Mouse (Mus musculus) adrenal gland, adult 2 months (tissue): ENCODE measurements at regions not wholly inside any gene's neighbourhood (a gene's known extent, or its start where the extent isn't known, plus 50 kb on each side); places are given as distances from the start of the nearest gene placed in this dataset.
A peak's percentile ranks its signal among the peaks of the same experiment; 100 is the strongest.

Source experiments
- DNase-seq: peaks from one replicate; pipeline ENCODE4 v3.0.0; 2021

DNA sequence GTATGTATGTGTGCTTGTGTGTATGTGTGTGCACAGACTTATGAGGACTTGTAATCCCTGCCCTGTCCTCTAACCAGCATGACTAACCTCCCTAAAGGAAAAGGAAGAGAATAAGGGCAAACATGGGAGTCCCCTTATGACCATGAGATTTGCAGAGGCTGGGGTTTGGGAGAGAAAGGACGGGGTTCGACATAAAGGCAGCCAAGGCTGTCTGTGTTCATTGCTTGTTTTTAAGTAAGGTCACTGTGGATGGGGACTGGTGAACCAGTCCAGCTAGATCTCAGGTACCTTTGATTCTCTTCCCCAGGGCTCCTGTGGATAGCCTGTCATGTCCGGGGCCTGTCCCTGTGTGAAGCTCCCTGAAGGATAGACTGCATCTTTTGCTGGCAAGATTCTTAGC, 55.6 kb downstream of the Irf2bp2 start:
- DNase-seq = no peak

GRCm38 (mm10) chr8:126536928-126537618, 56.7 kb downstream of the Irf2bp2 start:
- DNase-seq = peak; percentile 82

GRCm38 (mm10) chr8:126536132-126536927, 57.5 kb downstream of the Irf2bp2 start:
- peak; percentile 49 for DNase-seq

- no peak for DNase-seq
Measured at GRCm38 (mm10) chr8:126532284-126532974, 57.6 kb upstream of the Tarbp1 start.

DNA sequence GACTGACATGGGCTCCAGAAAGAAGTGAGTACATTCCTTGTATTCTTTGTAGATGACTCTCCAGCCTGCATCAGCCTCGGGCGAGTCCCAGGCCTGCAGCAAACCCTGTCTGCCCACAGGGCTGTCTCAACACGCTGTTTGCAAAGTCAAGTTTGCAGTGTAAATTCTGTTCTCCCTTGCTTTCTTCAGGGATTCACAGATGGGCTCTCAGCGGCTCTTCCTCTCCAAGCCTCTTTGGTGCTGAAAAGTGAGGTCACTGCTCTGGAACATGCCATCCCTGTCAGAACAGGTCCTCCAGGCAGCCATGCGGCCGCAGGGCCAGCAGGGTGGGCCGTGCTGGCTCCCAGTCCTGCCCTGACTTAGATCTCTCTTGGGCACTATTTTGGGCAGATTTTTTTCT, 56.6 kb upstream of the Tarbp1 start:
- no peak for DNase-seq

- DNase-seq = no peak
Measured at GRCm38 (mm10) chr8:126529409-126529808, 54.5 kb upstream of the Tarbp1 start.

DNA sequence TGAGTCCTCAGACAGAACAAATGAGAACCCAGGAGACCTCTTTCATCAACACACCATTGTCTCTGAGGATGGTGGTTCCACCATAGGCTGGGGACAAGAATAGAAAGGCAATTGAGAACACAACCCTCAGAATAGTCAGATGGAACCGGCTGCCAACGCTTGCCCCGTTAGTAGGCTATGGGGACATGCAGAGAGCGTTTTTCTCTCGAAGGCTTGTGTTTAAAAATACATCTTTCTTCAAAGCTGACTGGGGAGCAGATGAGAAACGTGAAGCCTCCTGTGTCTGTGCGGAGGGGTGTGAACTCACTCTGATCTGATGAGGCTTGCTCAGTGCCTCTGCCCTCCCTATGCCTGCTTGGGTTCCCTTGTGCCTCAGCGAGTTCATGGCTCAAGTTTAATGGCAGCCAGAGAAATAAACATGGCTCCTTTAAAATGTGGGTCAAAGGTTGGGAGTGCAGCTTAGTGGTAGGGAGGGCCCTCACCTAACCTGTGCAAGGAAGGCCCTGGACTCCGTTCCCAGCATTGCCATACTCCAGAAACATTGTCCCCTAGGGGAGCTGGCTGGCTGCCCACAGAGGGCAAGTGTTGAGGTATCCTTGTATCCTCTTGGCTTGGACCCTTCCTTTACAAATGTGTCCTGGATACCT, 53.7 kb upstream of the Tarbp1 start:
- DNase-seq = no peak

GRCm38 (mm10) chr8:126526864-126527571, 52.2 kb upstream of the Tarbp1 start:
- DNase-seq = peak; percentile 80

DNA sequence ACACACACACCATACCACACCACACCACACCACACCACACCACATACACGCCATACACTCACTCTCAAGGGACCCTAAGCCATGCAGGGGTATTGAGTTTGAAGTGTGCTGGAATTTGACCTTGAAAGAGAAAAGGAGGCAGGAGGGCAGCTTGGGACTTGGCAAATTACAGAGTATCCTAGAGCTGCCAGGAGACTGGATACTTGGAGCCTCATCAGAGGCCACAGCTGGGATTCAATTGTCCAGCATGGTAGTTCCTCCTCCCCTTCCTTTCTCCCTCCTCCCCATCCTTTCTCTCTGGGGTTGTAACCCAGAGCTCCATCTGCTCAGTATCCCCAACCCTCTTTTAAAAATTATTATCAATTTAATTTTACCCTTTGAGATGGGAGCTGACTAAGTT, 50.7 kb upstream of the Tarbp1 start:
- peak; percentile 34 for DNase-seq
